Mouse (Mus musculus) bone marrow, adult 2 months (tissue): ENCODE measurements at regions not wholly inside any gene's neighbourhood (a gene's known extent, or its start where the extent isn't known, plus 50 kb on each side); places are given as distances from the start of the nearest gene placed in this dataset.

ENCODE experiments used
- H3K27ac ChIP-seq: fragments of 200-500 bp; 2 replicates; pipeline ENCODE4 v1.5.1; 2012; ENCODE audit warnings: low read depth, mild to moderate bottlenecking, control low read depth, inconsistent platforms, low read length; ENCODE audit not compliant: control insufficient read depth, poor library complexity, insufficient read depth
- H3K4me1 ChIP-seq: fragments of 200-500 bp; 2 replicates; pipeline ENCODE4 v1.6.1; 2011; ENCODE audit warnings: low read length; ENCODE audit not compliant: control insufficient read depth, insufficient read depth
- H3K4me3 ChIP-seq: fragments of 200-500 bp; replicated peaks from 2 replicates; pipeline ENCODE3; 2011; ENCODE audit warnings: mild to moderate bottlenecking, low read depth, low read length, control low read depth; ENCODE audit not compliant: control insufficient read depth
- CTCF ChIP-seq: fragments of 200-500 bp; IDR thresholded peaks from 2 replicates; pipeline ENCODE4 v1.5.1; 2011; ENCODE audit warnings: low read length, control low read depth; ENCODE audit not compliant: control insufficient read depth, insufficient read depth
- POLR2A ChIP-seq: fragments of 200-500 bp; IDR thresholded peaks from 2 replicates; pipeline ENCODE4 v1.6.1; 2011; ENCODE audit warnings: low read depth, mild to moderate bottlenecking, control low read depth, low read length, borderline replicate concordance; ENCODE audit not compliant: control insufficient read depth
- WGBS: fragments of 180-500 bp; shearing (Covaris S2); methylation state at CpG from one replicate; pipeline ENCODE4 v1.1.7; 2018; 5-methylcytosine and 5-hydroxymethylcytosine counted together

- TF ChIP-seq POLR2A (no peak), CTCF (no peak)
- 67% methylated on average over 4 of the region's 4 CpGs for WGBS
- Histone ChIP-seq H3K4me1 (no peaks in the 10 kb centered on the region), H3K4me3 (no peak overlapping the region), H3K27ac (no peak overlapping the region)
Observed at GRCm38 (mm10) chr7:138657521-138657920, 188.4 kb upstream of the Ppp2r2d start.

DNA sequence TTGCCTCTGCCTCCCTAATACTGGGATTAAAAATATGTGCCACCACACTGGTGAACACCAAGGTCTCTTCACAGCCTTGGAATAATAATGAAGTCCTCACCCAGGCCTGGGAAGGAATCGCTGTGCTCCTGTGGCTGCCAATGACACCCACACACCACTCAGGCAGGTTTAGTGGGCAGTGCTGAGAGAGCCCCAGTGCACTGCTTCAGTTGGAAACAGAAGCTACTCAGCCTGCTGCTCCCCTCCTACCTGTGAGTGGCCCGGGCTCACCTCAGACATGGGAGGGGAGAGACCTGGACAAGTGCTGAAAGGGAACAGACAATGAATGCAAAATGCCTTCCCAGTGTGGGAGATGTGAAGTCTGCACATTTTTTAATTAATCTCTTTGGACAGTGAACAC, 188.8 kb upstream of the Ppp2r2d start:
- Histone ChIP-seq H3K4me1 (no peaks in the 10 kb centered on the region), H3K4me3 (no peak overlapping the region), H3K27ac (no peak overlapping the region)
- TF ChIP-seq CTCF (no peak), POLR2A (no peak)
- WGBS = 83% methylated on average over 2 of the region's 2 CpGs

DNA sequence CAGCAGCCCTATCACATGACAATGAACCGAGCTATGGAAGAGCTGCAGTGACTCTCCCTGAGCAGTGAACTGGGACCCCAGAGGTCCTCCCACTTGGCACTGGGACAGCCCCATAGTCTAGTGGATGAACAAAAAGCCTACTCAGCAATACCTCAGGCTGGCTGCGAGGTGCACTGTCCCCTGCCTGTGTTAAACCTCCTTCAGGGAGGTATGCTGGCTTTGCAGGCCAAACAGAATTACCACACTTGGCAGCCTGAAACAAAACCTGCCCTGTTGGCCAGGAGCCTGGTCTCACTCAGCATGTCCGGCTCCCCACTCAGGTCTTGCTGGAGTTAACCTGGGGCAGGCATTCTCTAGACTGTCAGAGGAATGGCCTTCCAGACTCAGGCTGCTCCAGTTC, 189.9 kb upstream of the Ppp2r2d start:
- H3K4me1 ChIP-seq = no peaks in the 10 kb centered on the region
- WGBS = 75% methylated on average over 3 of the region's 3 CpGs
- no peak overlapping the region for H3K27ac ChIP-seq

GRCm38 (mm10) chr7:138650946-138651345, 194.9 kb upstream of the Ppp2r2d start:
- TF ChIP-seq POLR2A (no peak), CTCF (no peak)
- H3K4me3 ChIP-seq = no peak overlapping the region
- 83% methylated on average over 5 of the region's 5 CpGs for WGBS
- H3K27ac ChIP-seq = no peak overlapping the region
- H3K4me1 ChIP-seq = no peaks in the 10 kb centered on the region

More for the DNA sequence above, 189.9 kb upstream of the Ppp2r2d start:
- no peak overlapping the region for H3K4me3 ChIP-seq
- TF ChIP-seq POLR2A (no peak), CTCF (no peak)

GRCm38 (mm10) chr7:138647636-138648035, 198.2 kb upstream of the Ppp2r2d start:
- H3K27ac ChIP-seq = no peak overlapping the region
- no peak overlapping the region for H3K4me3 ChIP-seq
- TF ChIP-seq POLR2A (no peak), CTCF (no peak)
- 64% methylated on average over 2 of the region's 2 CpGs for WGBS
- H3K4me1 ChIP-seq = no peaks in the 10 kb centered on the region

GRCm38 (mm10) chr7:138640492-138641165, 205.2 kb upstream of the Ppp2r2d start:
- Histone ChIP-seq H3K4me3 (no peak overlapping the region), H3K4me1 (no peaks in the 10 kb centered on the region), H3K27ac (no peak overlapping the region)
- TF ChIP-seq CTCF (no peak), POLR2A (no peak)
- WGBS = 48% methylated on average over 6 of the region's 6 CpGs

GRCm38 (mm10) chr7:138639541-138639940, 206.3 kb upstream of the Ppp2r2d start:
- no peak overlapping the region for H3K4me3 ChIP-seq
- WGBS = 63% methylated on average over 3 of the region's 3 CpGs
- no peak overlapping the region for H3K27ac ChIP-seq
- TF ChIP-seq CTCF = no peak
- TF ChIP-seq POLR2A = no peak
- no peaks in the 10 kb centered on the region for H3K4me1 ChIP-seq

- WGBS = 81% methylated on average over 9 of the region's 9 CpGs
- TF ChIP-seq CTCF = no peak
- TF ChIP-seq POLR2A = no peak
- Histone ChIP-seq H3K4me1 (no peaks in the 10 kb centered on the region; the same call in 1 of the 2 replicates), H3K27ac (no peak overlapping the region), H3K4me3 (no peak overlapping the region)
Observed at GRCm38 (mm10) chr7:138626061-138626460, 219.8 kb upstream of the Ppp2r2d start.

DNA sequence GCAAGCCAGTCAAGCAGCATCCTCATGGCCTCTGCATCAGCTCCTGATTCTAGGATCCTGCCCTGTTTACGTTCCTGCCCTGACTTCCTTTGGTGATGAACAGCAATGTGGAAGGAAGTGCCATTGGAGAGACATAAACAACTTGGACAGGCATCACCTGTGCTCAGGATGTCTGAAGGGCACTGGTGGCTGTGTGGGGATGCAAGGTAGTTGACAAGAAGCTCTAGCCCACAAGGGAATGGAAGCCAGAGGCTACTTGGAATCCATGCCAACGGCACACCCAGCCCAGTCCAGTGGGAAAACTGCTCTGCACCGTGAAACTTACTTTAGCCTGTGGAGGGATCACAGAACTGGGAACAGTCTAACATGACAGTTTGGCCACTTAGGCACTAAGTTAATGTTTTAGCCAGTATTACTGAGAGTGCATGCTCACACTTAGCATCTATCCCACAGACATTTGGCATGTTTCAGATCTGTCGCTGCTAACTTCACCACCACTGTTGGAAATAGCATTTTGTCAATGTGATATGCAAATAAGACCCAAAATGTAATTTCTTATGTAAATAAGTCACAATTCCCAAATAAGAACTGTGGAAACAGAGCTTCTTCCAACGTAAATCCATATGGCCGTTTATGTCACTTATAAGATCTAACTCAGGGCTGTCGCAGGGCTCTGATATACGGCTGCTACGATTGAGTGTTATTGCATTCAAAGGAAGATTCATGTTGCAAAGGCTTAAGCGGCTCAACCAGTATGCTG, 223.5 kb upstream of the Tcerg1l start:
- WGBS = 81% methylated on average over 10 of the region's 10 CpGs
- TF ChIP-seq CTCF (no peak), POLR2A (no peak)
- H3K4me3 ChIP-seq = no peak overlapping the region
- no peak overlapping the region for H3K27ac ChIP-seq
- H3K4me1 ChIP-seq = no peaks in the 10 kb centered on the region
